Mouse (Mus musculus): Measurements from ENCODE around the gene Ext2.

The Ext2 gene

DNA sequence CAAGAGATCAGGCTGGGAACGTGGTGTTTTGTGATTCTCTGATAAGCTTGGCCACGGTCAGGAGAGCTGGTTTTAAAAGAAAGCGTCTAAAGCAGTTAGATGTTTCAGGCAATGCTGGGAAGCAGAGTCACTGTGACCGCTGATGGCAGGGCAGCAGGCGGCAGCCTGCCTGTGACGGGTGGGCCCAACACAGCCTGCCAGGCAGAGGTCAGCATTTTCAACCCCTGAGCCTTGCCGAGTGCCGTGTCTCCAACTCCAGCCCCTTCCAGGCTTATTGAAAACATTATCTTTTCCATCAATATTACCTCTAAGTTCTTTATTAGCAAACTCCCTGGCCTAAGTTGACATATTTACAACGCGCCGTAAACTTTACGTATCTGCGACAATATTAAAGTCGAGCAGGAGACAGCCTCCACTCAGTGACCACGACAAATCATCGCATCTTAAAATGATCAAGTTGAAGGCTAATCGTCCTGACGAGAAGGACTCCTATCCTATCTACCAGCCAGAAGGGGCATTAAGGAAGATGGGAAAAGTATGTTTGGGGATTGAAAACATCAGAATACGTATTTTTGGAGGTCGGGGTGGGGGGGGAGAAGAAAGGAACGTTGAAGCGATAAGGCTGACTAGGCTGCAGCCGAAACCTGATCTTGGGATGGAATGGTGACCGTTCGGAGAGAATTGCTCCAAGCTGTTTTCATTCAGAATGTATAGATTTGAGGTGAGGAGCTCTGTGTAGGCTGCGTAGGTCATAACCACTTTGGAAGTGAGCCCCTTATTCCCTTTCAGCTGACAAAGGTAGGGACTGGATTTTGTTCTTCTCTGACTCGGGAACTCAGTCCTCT is 206.3 kb downstream of the Ext2 start:
- DNase-seq, result no peak

DNA sequence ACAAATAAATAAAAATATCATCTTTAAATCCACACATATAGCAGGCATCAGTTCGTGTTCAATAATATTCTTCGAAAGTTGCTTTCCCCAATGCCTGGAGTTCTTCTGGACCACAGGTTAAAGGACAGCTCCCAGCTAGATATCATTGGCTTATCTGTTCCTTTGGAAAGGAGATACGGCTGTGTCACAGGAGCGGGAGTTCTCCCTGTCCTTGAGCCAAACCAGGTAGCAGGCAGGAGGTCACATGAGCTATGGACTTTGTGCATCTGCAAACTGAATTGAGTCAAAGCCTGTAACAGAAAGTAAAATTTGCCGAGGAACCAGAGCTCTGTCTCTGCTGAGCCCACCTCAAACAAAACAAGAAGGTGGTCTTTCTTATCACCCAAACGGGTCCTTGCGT is 209.3 kb downstream of the Ext2 start:
- no peak for DNase-seq
